In genomic region chr1:144183622-144184021, GRCm38 (mm10) we compare ENCODE assay signal across 28 mouse cellular contexts. TPM values are rescaled to one million over a fixed set of nuclear protein-coding genes. Genes with fewer than 3 reads are reported as not detected.
DNase-seq lines count a peak whose midpoint lies in the region; ATAC-seq and TF ChIP-seq lines count a peak whose summit lies in the region.
"Had no signal": no experiment of that assay in that cellular context is flagged by ENCODE, and none has a peak within 500 bp of the region (broad histone marks: within the 10 kb centered on the region; RNA-seq: fewer than 3 reads in every experiment).

No protein-coding gene starts in this region.

- no peak overlapping the region for H3K9ac ChIP-seq in embryonic facial prominence, embryonic 13.5 days
- no peak overlapping the region for H3K9ac ChIP-seq in limb, embryonic 14.5 days (ENCODE audit: low read depth, low read length, severe bottlenecking)
- H3K9ac ChIP-seq: heart, embryonic 12.5 days; limb, embryonic 15.5 days; liver, embryonic 15.5 days; neural tube, embryonic 13.5 days had no signal

- H3K27me3 ChIP-seq in embryonic facial prominence, embryonic 13.5 days: no peaks in the 10 kb centered on the region
- no peaks in the 10 kb centered on the region for H3K27me3 ChIP-seq in limb, embryonic 14.5 days (ENCODE audit: control insufficient read depth, insufficient read depth, low read length)
- H3K27me3 ChIP-seq: heart, embryonic 12.5 days; limb, embryonic 15.5 days; liver, embryonic 15.5 days; neural tube, embryonic 13.5 days had no signal

- no peaks in the 10 kb centered on the region for H3K9me3 ChIP-seq in embryonic facial prominence, embryonic 13.5 days
- no peaks in the 10 kb centered on the region for H3K9me3 ChIP-seq in limb, embryonic 14.5 days (ENCODE audit: control insufficient read depth, low read length)
- H3K9me3 ChIP-seq: heart, embryonic 12.5 days; limb, embryonic 15.5 days; liver, embryonic 15.5 days; neural tube, embryonic 13.5 days had no signal

- TF ChIP-seq POLR2A in bone marrow macrophage, adult 2 months (IDR thresholded peaks at IDR 0.05; ENCODE audit: borderline replicate concordance, low read depth, low read length): no peak
- TF ChIP-seq POLR2A in limb, embryonic 14.5 days (IDR thresholded peaks at IDR 0.05; ENCODE audit: borderline replicate concordance, extremely low read depth, insufficient read depth, insufficient read length): no peak

- peak overlapping the region; percentile 22; the same call in 1 of the 2 replicates for H3K4me2 ChIP-seq in embryonic facial prominence, embryonic 13.5 days
- no peak overlapping the region for H3K4me2 ChIP-seq in limb, embryonic 14.5 days (replicated peaks; ENCODE audit: low read depth, low read length, severe bottlenecking)
- H3K4me2 ChIP-seq: heart, embryonic 12.5 days; limb, embryonic 15.5 days; liver, embryonic 15.5 days; neural tube, embryonic 13.5 days had no signal

- DNase-seq in embryo, embryonic 10 days (ENCODE audit: low spot score): peak; percentile 17
- no peak for DNase-seq in embryo, embryonic 9.5 days (ENCODE audit: extremely low spot score)
- peak; percentile 45 for DNase-seq in limb, embryonic 14.5 days (ENCODE audit: low spot score)
- DNase-seq in B cell, adult 2 months: no peak
- DNase-seq: adrenal gland, adult 2 months; cerebellum, adult 18-20 months; cerebellum, postnatal 14 days; gastrocnemius, postnatal 10 days; heart, postnatal 10 days; lung, postnatal 4 days; midbrain, embryonic 14.5 days; retina, postnatal 1 day; right cerebral cortex, postnatal 25 days; spleen, adult 18-20 months; thymus, postnatal 14 days had no signal

- 0 out of 2 replicates have a peak, but pooled peaks have one; percentile 71 for ATAC-seq in embryonic facial prominence, embryonic 13.5 days (ENCODE audit: insufficient number of reproducible peaks, insufficient read depth, low FRiP score, low TSS enrichment, low read depth)
- ATAC-seq in limb, embryonic 14.5 days (ENCODE audit: low FRiP score, low read depth): 0 out of 2 replicates have a peak, but pooled peaks have one; percentile 47
- ATAC-seq in cerebellum, adult (ENCODE audit: insufficient number of reproducible peaks, low FRiP score, low TSS enrichment): no peak
- ATAC-seq: CD4-positive, CD25-positive, alpha-beta regulatory T cell, adult 4 months; forebrain, embryonic 14.5 days; hindbrain, postnatal 0 days; intestine, postnatal 0 days had no signal

- H3K36me3 ChIP-seq in embryonic facial prominence, embryonic 13.5 days: no peaks in the 10 kb centered on the region
- H3K36me3 ChIP-seq in limb, embryonic 14.5 days (ENCODE audit: control insufficient read depth, insufficient read depth, low read length): no peaks in the 10 kb centered on the region
- H3K36me3 ChIP-seq: heart, embryonic 12.5 days; limb, embryonic 15.5 days; liver, embryonic 15.5 days; neural tube, embryonic 13.5 days had no signal

- peak overlapping the region; percentile 31; the same call in 1 of the 2 replicates for H3K27ac ChIP-seq in bone marrow macrophage, adult 2 months (ENCODE audit: insufficient read depth, low read depth, low read length)
- no peak overlapping the region for H3K27ac ChIP-seq in embryonic facial prominence, embryonic 13.5 days
- H3K27ac ChIP-seq in limb, embryonic 14.5 days (replicated peaks; ENCODE audit: low read depth, low read length): no peak overlapping the region
- H3K27ac ChIP-seq: hindbrain, postnatal 0 days; limb, embryonic 15.5 days; liver, embryonic 15.5 days; neural tube, embryonic 13.5 days had no signal

- no peak overlapping the region for H3K4me3 ChIP-seq in bone marrow macrophage, adult 2 months (ENCODE audit: insufficient read depth, low read length)
- no peak overlapping the region for H3K4me3 ChIP-seq in embryonic facial prominence, embryonic 13.5 days
- no peak overlapping the region for H3K4me3 ChIP-seq in limb, embryonic 14.5 days (replicated peaks; ENCODE audit: low read length)
- H3K4me3 ChIP-seq: heart, embryonic 12.5 days; limb, embryonic 15.5 days; liver, embryonic 15.5 days; neural tube, embryonic 13.5 days had no signal

- peaks cover 18% of the 10 kb centered on the region for H3K4me1 ChIP-seq in bone marrow macrophage, adult 2 months (ENCODE audit: control insufficient read depth, insufficient read depth, low read length)
- H3K4me1 ChIP-seq in embryonic facial prominence, embryonic 13.5 days: peaks cover 24% of the 10 kb centered on the region
- 0 out of 2 replicates have a peak, but pooled peaks cover 4% of the 10 kb centered on the region for H3K4me1 ChIP-seq in limb, embryonic 14.5 days (ENCODE audit: control insufficient read depth, insufficient read depth, low read length)
- H3K4me1 ChIP-seq: heart, embryonic 12.5 days; limb, embryonic 15.5 days; liver, embryonic 15.5 days; neural tube, embryonic 13.5 days had no signal

- no peak for TF ChIP-seq CTCF in bone marrow macrophage, adult 2 months (IDR thresholded peaks at IDR 0.05; ENCODE audit: low read depth, low read length)

RNA-seq across cellular contexts. Expression of gene Rgs13, which starts 6.5 kb away (rescaled TPM):
- not detected in 2 replicates for polyA plus RNA-seq in bone marrow macrophage, adult 2 months (2012; ENCODE audit: insufficient read depth, insufficient read length, missing spikeins)
- 0.17 and 0.35 TPM in 2 replicates for polyA plus RNA-seq in embryonic facial prominence, embryonic 13.5 days (2015; fragmentation: Nextera tagmentation; extraction: Ambion mirVana)
- 0.19 and 0.23 TPM in 2 replicates for polyA plus RNA-seq in limb, embryonic 14.5 days (2012; rRNA removed)
- polyA plus RNA-seq in limb, embryonic 14.5 days (2014; fragmentation: Nextera tagmentation; extraction: Ambion mirVana): 0.47 and 0.67 TPM in 2 replicates
- polyA plus RNA-seq: adrenal gland, adult 2 months; heart, embryonic 12.5 days; kidney, embryonic 16.5 days; liver, embryonic 15.5 days; testis, adult 2 months had no signal

Comparison
In these comparisons a context has a peak if more than half of its experiments do, and no peak if none do; other contexts are left out.
1. DNase-seq: peak in embryo, embryonic 10 days (single experiment) and limb, embryonic 14.5 days (single experiment); none in embryo, embryonic 9.5 days (single experiment) and B cell, adult 2 months (0 of 2).